Mouse (Mus musculus): Measurements from ENCODE around the gene Npas3. TPM values are rescaled to one million over a fixed set of nuclear protein-coding genes. Genes with fewer than 3 reads are reported as not detected.

Gene Npas3
- polyA plus RNA-seq, 1 experiment from 2014 or later, result 0.61 TPM

DNA sequence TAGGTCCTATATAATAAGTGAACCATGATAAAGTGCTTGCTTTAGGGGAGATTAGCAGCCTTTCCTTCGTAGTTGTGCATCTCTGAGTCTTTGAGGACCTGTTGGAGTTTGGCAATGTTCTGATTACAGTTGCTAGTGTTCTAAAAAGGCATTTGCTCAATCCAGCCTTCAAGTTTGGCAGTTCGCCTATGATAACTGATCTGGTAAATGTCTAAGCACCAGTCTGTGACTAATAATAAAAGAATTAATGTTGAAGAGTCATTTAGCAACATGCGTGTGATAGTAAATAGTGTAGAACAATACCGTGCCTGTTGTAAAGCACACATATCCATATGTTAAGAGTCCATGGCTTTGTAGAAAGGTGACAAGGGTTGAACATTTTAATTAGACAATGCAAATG, 173.2 kb downstream of the Npas3 start:
- Histone ChIP-seq H3K4me2 (replicated peaks; ENCODE audit: low read depth) (no peak overlapping the region), H3K4me1 (replicated peaks; ENCODE audit: control insufficient read depth, insufficient read depth) (no peaks in the 10 kb centered on the region), H3K9ac (ENCODE audit: low read length) (no peak overlapping the region), H3K4me3 (ENCODE audit: low read depth, low read length) (no peak overlapping the region), H3K9me3 (ENCODE audit: control insufficient read depth, low read length) (no peaks in the 10 kb centered on the region), H3K27me3 (ENCODE audit: control insufficient read depth, insufficient read depth, low read length) (no peaks in the 10 kb centered on the region), H3K27ac (replicated peaks) (no peak overlapping the region), H3K36me3 (ENCODE audit: control insufficient read depth, insufficient read depth, low read length) (no peaks in the 10 kb centered on the region)
- 68% methylated on average over 4 of the region's 4 CpGs for WGBS
- TF ChIP-seq CTCF (IDR thresholded peaks at IDR 0.05; ENCODE audit: low read depth), result no peak
- no peak for TF ChIP-seq EP300 (optimal IDR thresholded peaks at IDR 0.05)
- ATAC-seq (ENCODE audit: low FRiP score, low TSS enrichment), result no peak
- DNase-seq (ENCODE audit: low spot score), result no peak

GRCm38 (mm10) chr12:53423631-53424030, 175.2 kb downstream of the Npas3 start:
- H3K4me3 ChIP-seq (ENCODE audit: low read depth, low read length), result no peak overlapping the region
- no peaks in the 10 kb centered on the region for H3K27me3 ChIP-seq (ENCODE audit: control insufficient read depth, insufficient read depth, low read length)
- H3K4me1 ChIP-seq (replicated peaks; ENCODE audit: control insufficient read depth, insufficient read depth), result no peaks in the 10 kb centered on the region
- ATAC-seq (ENCODE audit: low FRiP score, low TSS enrichment) (no peak), DNase-seq (ENCODE audit: low spot score) (no peak)
- H3K9me3 ChIP-seq (ENCODE audit: control insufficient read depth, low read length), result no peaks in the 10 kb centered on the region
- TF ChIP-seq EP300 (optimal IDR thresholded peaks at IDR 0.05) (no peak), CTCF (IDR thresholded peaks at IDR 0.05; ENCODE audit: low read depth) (no peak)
- no peak overlapping the region for H3K9ac ChIP-seq (ENCODE audit: low read length)
- H3K27ac ChIP-seq (replicated peaks), result no peak overlapping the region
- no peaks in the 10 kb centered on the region for H3K36me3 ChIP-seq (ENCODE audit: control insufficient read depth, insufficient read depth, low read length)
- WGBS, result 68% methylated on average over 2 of the region's 2 CpGs
- no peak overlapping the region for H3K4me2 ChIP-seq (replicated peaks; ENCODE audit: low read depth)

- no peak for ATAC-seq (ENCODE audit: low FRiP score, low TSS enrichment)
Measured at GRCm38 (mm10) chr12:53426006-53426405, 177.5 kb downstream of the Npas3 start.

DNA sequence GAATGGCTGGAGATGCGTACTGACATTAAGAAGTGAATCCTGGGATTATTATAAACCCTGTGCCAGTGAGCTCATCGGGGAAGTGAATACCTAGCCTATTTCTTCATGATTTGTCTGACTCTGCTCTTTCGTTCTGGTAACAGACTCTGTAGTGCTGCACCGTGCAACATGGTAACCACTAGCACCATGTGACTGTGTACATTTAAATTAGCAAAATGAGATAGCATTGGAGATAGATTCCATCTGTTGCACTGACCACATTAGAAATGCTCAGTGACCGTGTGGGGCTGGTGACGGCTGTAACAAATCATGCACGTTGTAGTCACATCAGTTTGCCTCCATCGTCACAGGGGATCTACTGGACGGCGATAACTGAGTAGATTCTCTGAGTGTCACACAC, 178.7 kb downstream of the Npas3 start:
- H3K27me3 ChIP-seq (ENCODE audit: control insufficient read depth, insufficient read depth, low read length), result no peaks in the 10 kb centered on the region
- DNase-seq (ENCODE audit: low spot score) (no peak), ATAC-seq (ENCODE audit: low FRiP score, low TSS enrichment) (no peak)
- H3K4me2 ChIP-seq (replicated peaks; ENCODE audit: low read depth), result no peak overlapping the region
- H3K4me1 ChIP-seq (replicated peaks; ENCODE audit: control insufficient read depth, insufficient read depth), result no peaks in the 10 kb centered on the region
- TF ChIP-seq EP300 (optimal IDR thresholded peaks at IDR 0.05), result no peak
- no peak overlapping the region for H3K27ac ChIP-seq (replicated peaks)
- H3K9me3 ChIP-seq (ENCODE audit: control insufficient read depth, low read length), result no peaks in the 10 kb centered on the region
- H3K36me3 ChIP-seq (ENCODE audit: control insufficient read depth, insufficient read depth, low read length), result no peaks in the 10 kb centered on the region
- no peak overlapping the region for H3K4me3 ChIP-seq (ENCODE audit: low read depth, low read length)
- 67% methylated on average over 10 of the region's 10 CpGs for WGBS
- H3K9ac ChIP-seq (ENCODE audit: low read length), result no peak overlapping the region

More at GRCm38 (mm10) chr12:53426006-53426405, 177.5 kb downstream of the Npas3 start:
- TF ChIP-seq CTCF (IDR thresholded peaks at IDR 0.05; ENCODE audit: low read depth) (no peak), EP300 (optimal IDR thresholded peaks at IDR 0.05) (no peak)
- no peaks in the 10 kb centered on the region for H3K4me1 ChIP-seq (replicated peaks; ENCODE audit: control insufficient read depth, insufficient read depth)
- no peaks in the 10 kb centered on the region for H3K27me3 ChIP-seq (ENCODE audit: control insufficient read depth, insufficient read depth, low read length)
- H3K9me3 ChIP-seq (ENCODE audit: control insufficient read depth, low read length), result no peaks in the 10 kb centered on the region
- H3K27ac ChIP-seq (replicated peaks), result no peak overlapping the region
- WGBS, result 83% methylated on average over 2 of the region's 2 CpGs
- no peak overlapping the region for H3K9ac ChIP-seq (ENCODE audit: low read length)
- DNase-seq (ENCODE audit: low spot score), result no peak
- H3K4me2 ChIP-seq (replicated peaks; ENCODE audit: low read depth), result no peak overlapping the region
- H3K4me3 ChIP-seq (ENCODE audit: low read depth, low read length), result no peak overlapping the region
- H3K36me3 ChIP-seq (ENCODE audit: control insufficient read depth, insufficient read depth, low read length), result no peaks in the 10 kb centered on the region

DNA sequence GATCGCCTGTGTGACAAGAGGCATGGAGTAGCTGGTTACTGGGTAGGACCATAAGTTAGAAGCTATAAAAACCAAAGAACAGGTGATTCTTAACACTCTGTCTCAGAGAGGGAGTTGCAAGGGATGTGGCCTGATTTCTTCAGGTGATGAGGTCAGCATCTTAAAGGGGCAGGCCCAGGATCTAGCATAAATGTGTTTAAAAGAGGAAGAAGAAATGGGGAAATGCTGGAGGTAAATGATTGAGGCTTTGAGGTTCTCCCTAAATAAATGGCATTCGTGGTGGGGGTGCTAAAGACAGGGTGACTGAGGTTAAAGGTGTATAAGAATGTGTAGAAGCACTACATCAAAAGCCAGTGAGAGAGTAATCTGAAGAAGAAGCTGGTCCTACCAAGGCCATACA, 193.6 kb downstream of the Npas3 start:
- DNase-seq (ENCODE audit: low spot score), result no peak
- Histone ChIP-seq H3K27ac (replicated peaks) (no peak overlapping the region), H3K36me3 (ENCODE audit: control insufficient read depth, insufficient read depth, low read length) (no peaks in the 10 kb centered on the region), H3K9ac (ENCODE audit: low read length) (no peak overlapping the region), H3K4me1 (replicated peaks; ENCODE audit: control insufficient read depth, insufficient read depth) (no peaks in the 10 kb centered on the region), H3K4me3 (ENCODE audit: low read depth, low read length) (no peak overlapping the region), H3K27me3 (ENCODE audit: control insufficient read depth, insufficient read depth, low read length) (no peaks in the 10 kb centered on the region), H3K9me3 (ENCODE audit: control insufficient read depth, low read length) (no peaks in the 10 kb centered on the region), H3K4me2 (replicated peaks; ENCODE audit: low read depth) (no peak overlapping the region)
- 63% methylated on average over 2 of the region's 2 CpGs for WGBS
- TF ChIP-seq EP300 (optimal IDR thresholded peaks at IDR 0.05) (no peak), CTCF (IDR thresholded peaks at IDR 0.05; ENCODE audit: low read depth) (no peak)
- ATAC-seq (ENCODE audit: low FRiP score, low TSS enrichment), result no peak

DNA sequence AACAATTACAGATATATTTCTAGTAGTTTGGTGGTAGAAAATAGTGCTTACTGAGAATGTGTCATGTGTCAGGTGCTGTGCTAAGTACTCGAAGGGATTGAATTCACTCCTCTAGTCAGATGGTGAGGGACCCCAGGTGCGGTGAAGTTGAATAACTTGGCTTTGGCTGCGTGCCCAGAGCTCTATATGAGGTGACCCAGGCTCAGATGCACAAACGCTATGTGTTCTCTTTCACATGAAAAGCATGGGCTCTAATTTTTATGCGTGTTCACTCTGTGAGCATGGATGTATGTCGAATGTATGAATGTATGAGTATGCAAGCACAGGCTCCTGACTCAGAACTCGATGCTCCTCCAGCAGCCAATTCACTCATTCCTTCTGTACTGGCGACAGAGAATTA, 199.0 kb downstream of the Npas3 start:
- Histone ChIP-seq H3K36me3 (ENCODE audit: control insufficient read depth, insufficient read depth, low read length) (no peaks in the 10 kb centered on the region), H3K27ac (replicated peaks) (no peak overlapping the region), H3K4me1 (replicated peaks; ENCODE audit: control insufficient read depth, insufficient read depth) (no peaks in the 10 kb centered on the region), H3K4me3 (ENCODE audit: low read depth, low read length) (no peak overlapping the region), H3K9me3 (ENCODE audit: control insufficient read depth, low read length) (no peaks in the 10 kb centered on the region), H3K27me3 (ENCODE audit: control insufficient read depth, insufficient read depth, low read length) (no peaks in the 10 kb centered on the region), H3K9ac (ENCODE audit: low read length) (no peak overlapping the region), H3K4me2 (replicated peaks; ENCODE audit: low read depth) (no peak overlapping the region)
- ATAC-seq (ENCODE audit: low FRiP score, low TSS enrichment) (no peak), DNase-seq (ENCODE audit: low spot score) (no peak)
- 53% methylated on average over 8 of the region's 8 CpGs for WGBS
- no peak for TF ChIP-seq CTCF (IDR thresholded peaks at IDR 0.05; ENCODE audit: low read depth)
- TF ChIP-seq EP300 (optimal IDR thresholded peaks at IDR 0.05), result no peak

Measured in stomach, postnatal 0 days (tissue).